Mouse (Mus musculus) embryonic facial prominence, embryonic 12.5 days (tissue): ENCODE results near the gene Aplp2. TPM values are rescaled to one million over a fixed set of nuclear protein-coding genes. Genes with fewer than 3 reads are reported as not detected.

Experiments used
- ATAC-seq: fragments of 200-750 bp; cut with Nextera tagmentation; 2 replicates; pipeline ENCODE4 v1.8.0; 2017; ENCODE audit not compliant: insufficient number of reproducible peaks, insufficient read depth, low FRiP score, low TSS enrichment
- H3K27ac ChIP-seq: fragments of 300-500 bp; sonication (generic); 2 replicates; pipeline ENCODE4 v1.5.1; 2016; ENCODE audit warnings: mild to moderate bottlenecking
- H3K27me3 ChIP-seq: fragments of 300-500 bp; sonication (generic); 2 replicates; pipeline ENCODE4 v1.6.1; 2016; ENCODE audit warnings: mild to moderate bottlenecking, moderate library complexity
- H3K36me3 ChIP-seq: fragments of 300-500 bp; sonication (generic); 2 replicates; pipeline ENCODE4 v1.6.1; 2016; ENCODE audit warnings: mild to moderate bottlenecking
- H3K4me1 ChIP-seq: fragments of 300-500 bp; sonication (generic); 2 replicates; pipeline ENCODE4 v1.6.1; 2016
- H3K4me2 ChIP-seq: fragments of 300-500 bp; sonication (generic); replicated peaks from 2 replicates; pipeline ENCODE4 v1.6.1; 2016; ENCODE audit warnings: mild to moderate bottlenecking, moderate library complexity
- H3K4me3 ChIP-seq: fragments of 300-500 bp; sonication (generic); 2 replicates; pipeline ENCODE4 v1.5.1; 2016; ENCODE audit warnings: mild to moderate bottlenecking
- H3K9ac ChIP-seq: fragments of 300-500 bp; sonication (generic); 2 replicates; pipeline ENCODE4 v1.6.1; 2016; ENCODE audit warnings: mild to moderate bottlenecking, moderate library complexity
- H3K9me3 ChIP-seq: fragments of 300-500 bp; sonication (generic); 2 replicates; pipeline ENCODE4 v1.6.1; 2016; ENCODE audit warnings: mild to moderate bottlenecking, moderate library complexity
- WGBS: fragments of 180-500 bp; shearing (Covaris S2); methylation state at CpG from one replicate; pipeline ENCODE4 v1.1.7; 2016; 5-methylcytosine and 5-hydroxymethylcytosine counted together
- polyA plus RNA-seq: library from polyadenylated mRNA; unstranded; fragments of >200 nt; fragmentation: Nextera tagmentation; extraction: Ambion mirVana; gene quantifications from 2 replicates; pipeline ENCODE4 v1.2.1, GENCODE M21; 2016

The Aplp2 gene
- 196 and 202 TPM in 2 replicates for polyA plus RNA-seq

- Histone ChIP-seq H3K4me3 (peak within 1 kb of the TSS; percentile 97), H3K4me1 (peaks cover 13% of the 10 kb centered on the region; the same call in 1 of the 2 replicates), H3K36me3 (no peaks in the 10 kb centered on the region), H3K27me3 (no peaks in the 10 kb centered on the region), H3K4me2 (peak within 1 kb of the TSS; percentile 85), H3K9ac (peak within 1 kb of the TSS; percentile 93), H3K27ac (peak within 1 kb of the TSS; percentile 94), H3K9me3 (no peaks in the 10 kb centered on the region)
- WGBS: 1% methylated on average over 63 of the region's 63 CpGs
- peak; percentile 99 for ATAC-seq
Measured at GRCm38 (mm10) chr9:31211690-31212499, at the start of gene Aplp2. TSS of gene Aplp2 (minus strand) at chr9:31211815.

GRCm38 (mm10) chr9:31260219-31260618 is 48.6 kb upstream of the Aplp2 start:
- WGBS: 83% methylated on average over 4 of the region's 4 CpGs
- H3K4me2 ChIP-seq: no peak overlapping the region
- no peaks in the 10 kb centered on the region for H3K36me3 ChIP-seq
- H3K27ac ChIP-seq: no peak overlapping the region
- no peak overlapping the region for H3K9ac ChIP-seq
- H3K4me1 ChIP-seq: no peaks in the 10 kb centered on the region
- no peak overlapping the region for H3K4me3 ChIP-seq
- no peaks in the 10 kb centered on the region for H3K27me3 ChIP-seq
- no peak for ATAC-seq
- no peaks in the 10 kb centered on the region for H3K9me3 ChIP-seq

DNA sequence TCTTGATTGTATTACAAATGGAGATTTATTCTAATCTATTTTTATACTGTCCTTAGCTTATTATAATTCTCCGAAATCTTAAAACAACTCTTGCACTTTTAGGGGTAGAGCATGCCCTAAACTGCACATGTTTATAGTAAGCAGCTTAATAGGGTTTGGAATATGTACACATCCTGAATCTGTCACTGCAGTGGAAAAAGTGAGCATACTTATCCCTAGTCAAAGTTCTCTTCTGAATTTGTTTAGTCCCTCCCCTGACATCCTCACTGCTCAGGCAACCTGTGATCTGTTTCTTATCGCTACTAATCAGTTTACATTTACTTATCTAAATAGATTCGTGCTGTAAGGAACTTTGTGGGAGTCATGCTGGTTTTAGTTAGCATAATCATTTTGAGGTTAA is 46.6 kb upstream of the Aplp2 start:
- no peak for ATAC-seq
- 75% methylated on average over 3 of the region's 3 CpGs for WGBS
- Histone ChIP-seq H3K9ac (no peak overlapping the region), H3K4me2 (no peak overlapping the region), H3K9me3 (no peaks in the 10 kb centered on the region), H3K4me1 (no peaks in the 10 kb centered on the region; the same call in 1 of the 2 replicates), H3K36me3 (no peaks in the 10 kb centered on the region), H3K27ac (no peak overlapping the region), H3K27me3 (no peaks in the 10 kb centered on the region), H3K4me3 (no peak overlapping the region)

DNA sequence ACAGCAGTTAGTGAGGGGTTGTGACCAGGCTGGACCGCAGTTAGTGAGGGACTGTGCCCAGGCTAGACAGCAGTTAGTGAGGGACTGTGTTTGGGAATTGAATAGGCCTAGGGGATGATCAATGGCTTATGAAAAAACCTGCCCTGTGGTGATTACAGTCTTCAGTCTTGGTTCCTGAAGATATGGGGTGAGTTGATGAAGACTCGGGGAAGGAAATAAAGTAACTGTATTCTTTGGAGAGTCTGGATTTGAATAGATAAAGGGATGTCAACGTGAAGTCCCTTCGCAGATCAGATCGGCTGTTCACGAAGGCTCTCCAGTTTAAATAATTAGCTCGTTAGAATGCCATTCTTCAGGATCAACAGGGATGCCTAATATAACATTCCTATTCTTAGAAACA is 44.3 kb upstream of the Aplp2 start:
- ATAC-seq: no peak
- H3K4me2 ChIP-seq: no peak overlapping the region
- no peaks in the 10 kb centered on the region for H3K36me3 ChIP-seq
- no peak overlapping the region for H3K9ac ChIP-seq
- no peaks in the 10 kb centered on the region for H3K27me3 ChIP-seq
- H3K4me1 ChIP-seq: no peaks in the 10 kb centered on the region; the same call in 1 of the 2 replicates
- no peak overlapping the region for H3K27ac ChIP-seq
- H3K9me3 ChIP-seq: no peaks in the 10 kb centered on the region
- 82% methylated on average over 7 of the region's 7 CpGs for whole genome bisulfite sequencing
- H3K4me3 ChIP-seq: no peak overlapping the region

GRCm38 (mm10) chr9:31254697-31255004 is 43.0 kb upstream of the Aplp2 start:
- H3K27ac ChIP-seq: no peak overlapping the region
- no peak overlapping the region for H3K4me3 ChIP-seq
- ATAC-seq: no peak
- no peak overlapping the region for H3K4me2 ChIP-seq
- H3K9ac ChIP-seq: no peak overlapping the region
- H3K36me3 ChIP-seq: no peaks in the 10 kb centered on the region
- H3K27me3 ChIP-seq: no peaks in the 10 kb centered on the region
- no peaks in the 10 kb centered on the region; the same call in 1 of the 2 replicates for H3K4me1 ChIP-seq
- 92% methylated on average over 7 of the region's 7 CpGs for WGBS
- no peaks in the 10 kb centered on the region for H3K9me3 ChIP-seq

- no peaks in the 10 kb centered on the region for H3K27me3 ChIP-seq
- WGBS: 67% methylated on average over 11 of the region's 11 CpGs
- H3K4me2 ChIP-seq: peak overlapping the region; percentile 9
- no peak for ATAC-seq
- H3K27ac ChIP-seq: peak overlapping the region; percentile 43
- no peaks in the 10 kb centered on the region for H3K36me3 ChIP-seq
- no peaks in the 10 kb centered on the region; the same call in 1 of the 2 replicates for H3K4me1 ChIP-seq
- H3K4me3 ChIP-seq: no peak overlapping the region
- no peaks in the 10 kb centered on the region for H3K9me3 ChIP-seq
- H3K9ac ChIP-seq: no peak overlapping the region
Measured at GRCm38 (mm10) chr9:31253866-31254696, 42.5 kb upstream of the Aplp2 start.

DNA sequence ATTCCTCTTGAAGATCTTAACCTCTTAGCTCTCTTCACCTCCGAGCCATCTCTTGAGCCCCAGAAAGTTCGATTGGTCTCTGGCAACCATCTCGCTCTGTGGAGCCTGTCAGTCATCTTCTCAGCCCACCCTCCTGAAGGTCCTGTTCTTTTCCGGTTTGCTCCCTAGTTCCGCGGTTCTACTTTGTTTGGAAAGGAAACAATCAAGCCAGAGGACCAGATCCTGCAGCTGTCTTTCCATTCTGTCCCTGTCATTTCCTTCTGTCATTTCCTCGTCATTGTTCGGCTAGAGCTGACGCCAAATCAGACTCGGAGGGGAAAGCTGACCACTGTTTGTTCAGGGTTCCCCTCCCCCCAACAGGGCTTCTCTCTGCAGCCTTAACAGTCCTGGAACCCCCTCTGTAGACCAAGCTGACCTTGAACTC is 41.7 kb upstream of the Aplp2 start:
- ATAC-seq: no peak
- WGBS: 42% methylated on average over 10 of the region's 10 CpGs
- peak overlapping the region; percentile 43; the same call in 1 of the 2 replicates for H3K27ac ChIP-seq

DNA sequence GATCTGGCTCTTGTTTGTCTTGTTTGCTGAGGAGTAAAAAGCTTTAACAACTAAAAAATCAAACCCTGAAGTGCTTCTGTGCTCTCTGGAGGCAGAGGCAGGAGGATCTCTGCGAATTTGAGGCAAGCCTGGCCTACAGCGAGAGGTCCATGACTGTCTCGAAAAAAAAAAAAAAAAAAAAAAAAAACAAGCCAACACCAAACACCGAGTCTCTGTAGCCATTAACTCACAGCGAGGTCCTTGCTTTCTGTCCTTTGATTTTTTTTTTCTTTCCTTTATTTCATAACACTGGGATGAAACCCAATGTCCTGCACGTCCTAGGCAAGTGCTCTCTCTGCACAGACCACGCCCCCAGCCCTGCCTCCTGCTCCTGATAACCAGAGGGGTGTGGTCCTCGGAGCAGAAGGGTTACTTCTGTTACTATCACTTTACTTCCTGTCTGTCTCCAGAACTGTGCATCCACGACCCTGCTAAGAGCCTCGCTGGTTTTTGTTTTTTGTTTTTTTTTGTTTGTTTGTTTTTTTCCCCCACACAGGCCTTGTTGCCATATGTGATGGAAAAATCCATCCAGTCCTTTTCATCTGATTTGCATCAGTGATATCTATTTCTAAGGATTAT is 40.7 kb upstream of the Aplp2 start:
- Histone ChIP-seq H3K36me3 (no peaks in the 10 kb centered on the region), H3K9ac (no peak overlapping the region), H3K27ac (no peak overlapping the region), H3K9me3 (no peaks in the 10 kb centered on the region), H3K4me1 (no peaks in the 10 kb centered on the region; the same call in 1 of the 2 replicates), H3K4me2 (no peak overlapping the region), H3K27me3 (no peaks in the 10 kb centered on the region), H3K4me3 (no peak overlapping the region)
- 72% methylated on average over 10 of the region's 10 CpGs for WGBS
- no peak for ATAC-seq

More for the DNA sequence above, 41.7 kb upstream of the Aplp2 start:
- Histone ChIP-seq H3K9ac (no peak overlapping the region), H3K27me3 (no peaks in the 10 kb centered on the region), H3K4me1 (no peaks in the 10 kb centered on the region; the same call in 1 of the 2 replicates), H3K4me2 (peak overlapping the region; percentile 9), H3K4me3 (no peak overlapping the region), H3K36me3 (no peaks in the 10 kb centered on the region), H3K9me3 (no peaks in the 10 kb centered on the region)

DNA sequence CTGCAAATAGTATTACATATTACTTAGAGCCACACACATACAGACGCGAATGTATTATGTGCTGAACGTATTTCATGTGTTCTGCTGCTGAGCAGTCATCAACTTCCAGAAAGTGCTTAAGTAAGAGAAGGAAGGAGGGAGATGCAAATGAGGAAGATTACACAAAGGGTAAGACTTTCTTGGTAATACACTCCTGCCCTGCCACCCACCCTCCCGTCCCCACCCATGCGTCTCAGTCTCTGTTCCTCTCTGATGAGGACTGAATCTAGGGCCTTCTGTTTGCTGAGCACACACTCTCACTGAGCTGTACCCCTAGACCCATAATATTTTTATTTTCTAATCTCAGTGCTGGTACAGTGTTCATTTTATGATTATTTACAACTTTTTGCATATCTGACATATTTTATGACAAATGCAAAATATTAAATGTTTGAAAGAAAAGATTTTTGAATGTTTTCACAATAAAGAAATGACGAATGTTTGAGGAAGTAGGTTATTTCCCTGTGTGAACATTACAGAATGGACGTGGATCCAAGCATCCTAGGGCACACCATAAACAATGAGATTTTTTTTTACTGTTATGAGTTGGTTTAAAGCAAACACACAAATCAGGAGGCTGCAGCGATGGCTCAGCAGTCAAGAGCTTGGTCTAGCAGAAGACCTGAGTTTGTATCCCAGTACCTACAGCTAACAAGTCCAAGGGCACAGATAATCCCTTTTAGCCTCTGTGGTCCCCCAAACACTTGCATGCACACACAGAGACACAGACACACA is 36.0 kb upstream of the Aplp2 start:
- H3K9ac ChIP-seq: no peak overlapping the region
- H3K4me3 ChIP-seq: no peak overlapping the region
- H3K36me3 ChIP-seq: no peaks in the 10 kb centered on the region
- no peak overlapping the region for H3K4me2 ChIP-seq
- H3K27ac ChIP-seq: no peak overlapping the region
- ATAC-seq: no peak
- 79% methylated on average over 8 of the region's 8 CpGs for WGBS
- no peaks in the 10 kb centered on the region for H3K27me3 ChIP-seq
- H3K4me1 ChIP-seq: no peaks in the 10 kb centered on the region
- H3K9me3 ChIP-seq: no peaks in the 10 kb centered on the region

DNA sequence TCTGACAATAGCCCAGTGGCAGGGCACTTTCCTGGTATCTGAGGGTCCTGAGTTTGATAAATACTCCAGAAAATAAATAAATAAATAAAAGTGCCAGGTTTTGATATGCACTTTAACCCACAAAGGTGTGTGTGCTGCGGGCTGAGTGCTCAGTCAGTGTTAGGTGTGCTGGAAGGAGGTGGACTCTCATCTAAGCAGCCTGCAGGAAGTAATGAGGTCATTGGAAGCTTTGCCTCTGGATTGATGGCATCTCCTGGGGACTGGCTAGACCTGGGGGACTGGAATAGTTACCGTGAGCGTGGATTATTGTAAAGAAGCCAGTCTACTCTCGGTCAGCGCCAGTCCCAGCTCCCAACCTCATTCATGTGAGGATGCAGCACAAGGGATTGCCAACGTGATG is 34.8 kb upstream of the Aplp2 start:
- 69% methylated on average over 6 of the region's 6 CpGs for WGBS
- no peaks in the 10 kb centered on the region for H3K36me3 ChIP-seq
- no peak for ATAC-seq

DNA sequence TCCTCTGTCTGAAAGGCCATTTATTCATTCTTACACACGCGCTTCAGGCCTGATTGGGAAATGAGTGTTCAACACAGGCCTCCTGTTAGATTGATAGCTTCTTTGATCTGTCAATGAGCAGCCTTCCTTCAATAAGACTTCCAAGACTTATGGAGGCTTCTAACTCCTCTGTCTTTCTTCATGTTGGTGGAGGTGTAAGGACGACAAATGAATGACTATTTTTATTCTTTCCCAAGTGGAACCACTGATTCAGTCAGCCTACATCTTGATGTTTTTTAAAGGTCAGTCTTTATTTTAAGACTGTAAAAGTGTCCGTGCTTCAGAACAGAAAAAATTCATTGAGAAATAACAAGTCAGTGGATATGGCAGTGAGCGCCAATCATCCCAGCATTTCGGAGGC is 33.4 kb upstream of the Aplp2 start:
- 90% methylated on average over 6 of the region's 6 CpGs for WGBS
- Histone ChIP-seq H3K36me3 (no peaks in the 10 kb centered on the region), H3K4me2 (no peak overlapping the region), H3K9ac (no peak overlapping the region), H3K27me3 (no peaks in the 10 kb centered on the region), H3K4me1 (0 out of 2 replicates have a peak, but pooled peaks cover 3% of the 10 kb centered on the region), H3K27ac (no peak overlapping the region), H3K4me3 (no peak overlapping the region), H3K9me3 (no peaks in the 10 kb centered on the region)
- no peak for ATAC-seq

More for the DNA sequence above, 34.8 kb upstream of the Aplp2 start:
- Histone ChIP-seq H3K9me3 (no peaks in the 10 kb centered on the region), H3K4me1 (no peaks in the 10 kb centered on the region), H3K4me3 (no peak overlapping the region), H3K27ac (no peak overlapping the region), H3K9ac (no peak overlapping the region), H3K27me3 (no peaks in the 10 kb centered on the region), H3K4me2 (no peak overlapping the region)
